Comparison of ENCODE assay signal across 8 mouse cellular contexts in genomic region chr1:171033196-171033595, GRCm38 (mm10). TPM values are rescaled to one million over a fixed set of nuclear protein-coding genes. Genes with fewer than 3 reads are reported as not detected.
DNase-seq lines count a peak whose midpoint lies in the region; ATAC-seq and TF ChIP-seq lines count a peak whose summit lies in the region.

No protein-coding gene starts in this region.

- no peaks in the 10 kb centered on the region for H3K79me2 ChIP-seq in myocyte (ENCODE audit: control insufficient read depth, insufficient read depth)

- 0% methylated on average over 16 of the region's 16 CpGs for WGBS in forebrain, embryonic 13.5 days
- WGBS in limb, embryonic 10.5 days = under 1% methylated on average over 16 of the region's 16 CpGs

- H3K36me3 ChIP-seq in testis, adult 2 months (ENCODE audit: control insufficient read depth, insufficient read depth, low read length) = no peaks in the 10 kb centered on the region
- H3K36me3 ChIP-seq in forebrain, embryonic 13.5 days (ENCODE audit: poor library complexity, severe bottlenecking) = no peaks in the 10 kb centered on the region
- no peaks in the 10 kb centered on the region for H3K36me3 ChIP-seq in limb, embryonic 10.5 days
- H3K36me3 ChIP-seq in myocyte (ENCODE audit: control insufficient read depth, insufficient read depth) = no peaks in the 10 kb centered on the region

- no peak overlapping the region for H3ac ChIP-seq in myocyte (ENCODE audit: control insufficient read depth, insufficient read length)

- TF ChIP-seq CTCF in testis, adult 2 months (IDR thresholded peaks at IDR 0.05; ENCODE audit: control insufficient read depth, insufficient read depth, insufficient replicate concordance, low read depth, low read length) = no peak

- peak overlapping the region; percentile 83 for H3K4me2 ChIP-seq in forebrain, embryonic 13.5 days
- peak overlapping the region; percentile 99 for H3K4me2 ChIP-seq in myocyte (ENCODE audit: low read depth)

- H3K4me1 ChIP-seq in testis, adult 2 months (ENCODE audit: control insufficient read depth, insufficient read depth, low read length) = peaks cover 11% of the 10 kb centered on the region
- H3K4me1 ChIP-seq in forebrain, embryonic 13.5 days = peaks cover 28% of the 10 kb centered on the region
- H3K4me1 ChIP-seq in limb, embryonic 10.5 days = peaks cover 21% of the 10 kb centered on the region

- peak overlapping the region; percentile 68 for H3K9ac ChIP-seq in forebrain, embryonic 13.5 days

- peak overlapping the region; percentile 80 for H3K4me3 ChIP-seq in testis, adult 2 months (ENCODE audit: control insufficient read depth, low read depth, low read length)
- H3K4me3 ChIP-seq in forebrain, embryonic 13.5 days = peak overlapping the region; percentile 59
- H3K4me3 ChIP-seq in limb, embryonic 10.5 days = peak overlapping the region; percentile 60
- peak overlapping the region; percentile 43 for H3K4me3 ChIP-seq in myocyte

- no peak overlapping the region for H3K27ac ChIP-seq in testis, adult 2 months (ENCODE audit: control insufficient read depth, insufficient read depth, low read depth, low read length)
- no peak overlapping the region for H3K27ac ChIP-seq in forebrain, embryonic 13.5 days
- H3K27ac ChIP-seq in limb, embryonic 10.5 days = no peak overlapping the region

- H3K27me3 ChIP-seq in testis, adult 2 months (ENCODE audit: control insufficient read depth, insufficient read depth, low read length) = no peaks in the 10 kb centered on the region
- H3K27me3 ChIP-seq in forebrain, embryonic 13.5 days = peaks cover 45% of the 10 kb centered on the region
- H3K27me3 ChIP-seq in limb, embryonic 10.5 days (ENCODE audit: low read depth, poor library complexity, severe bottlenecking) = peaks cover 69% of the 10 kb centered on the region
- H3K27me3 ChIP-seq in myocyte (ENCODE audit: control insufficient read depth, insufficient read depth, insufficient read length) = no peaks in the 10 kb centered on the region

- peak; percentile 30 for DNase-seq in cerebellum, adult 11 months
- no peak for DNase-seq in testis, postnatal 10 days (ENCODE audit: low spot score)
- no peak for DNase-seq in limb, embryonic 10.5 days (ENCODE audit: low spot score)
- DNase-seq in spleen, postnatal 36 days (ENCODE audit: low spot score in 2 of 2) = no peak

- ATAC-seq in cerebellum, adult (ENCODE audit: insufficient number of reproducible peaks, low FRiP score, low TSS enrichment) = no peak
- no peak for ATAC-seq in forebrain, embryonic 13.5 days

- H3K9me3 ChIP-seq in forebrain, embryonic 13.5 days (replicated peaks) = no peaks in the 10 kb centered on the region
- no peaks in the 10 kb centered on the region for H3K9me3 ChIP-seq in limb, embryonic 10.5 days (replicated peaks)

- TF ChIP-seq POLR2A in testis, adult 2 months (IDR thresholded peaks at IDR 0.05; ENCODE audit: control insufficient read depth, low read depth, low read length) = no peak
- no peak for TF ChIP-seq POLR2A in myocyte (IDR thresholded peaks at IDR 0.05; ENCODE audit: insufficient read length, low read depth)

TF ChIP-seq in myocyte, 11 proteins besides CTCF, POLR2A, EP300 and RAD21:
- TF ChIP-seq TCF12 (IDR thresholded peaks at IDR 0.05; ENCODE audit: insufficient read depth, poor library complexity, severe bottlenecking) (no peak), CEBPB (IDR thresholded peaks at IDR 0.05; ENCODE audit: insufficient read depth, poor library complexity, severe bottlenecking) (no peak), REST (IDR thresholded peaks at IDR 0.05; ENCODE audit: insufficient read depth, insufficient read length) (no peak), USF1 (IDR thresholded peaks at IDR 0.05; ENCODE audit: low read depth) (peak; percentile 30), E2F4 (IDR thresholded peaks at IDR 0.05; ENCODE audit: insufficient read depth) (no peak), MYOD1 (IDR thresholded peaks at IDR 0.05; ENCODE audit: control insufficient read depth in 1 of 3, insufficient read length in 2 of 3, low read depth in 2 of 3) (no peak)
TF ChIP-seq in myocyte: peak in this region for 1.

RNA-seq across cellular contexts. Expression of gene Fcgr4, which starts 14.5 kb away (rescaled TPM):
- not detected in 2 replicates for polyA plus RNA-seq in testis, adult 2 months (2012; rRNA removed)
- polyA plus RNA-seq in forebrain, embryonic 13.5 days (2015; fragmentation: Nextera tagmentation; extraction: Ambion mirVana) = 0.33 TPM in 1 of 2 replicates, not detected in the other
- polyA plus RNA-seq in limb, embryonic 10.5 days (2016; fragmentation: Nextera tagmentation; extraction: Ambion mirVana) = 0.11 TPM in 1 of 2 replicates, not detected in the other
- 2.1 TPM for polyA plus RNA-seq in myocyte (2012; fragmentation: generic; extraction: Trizol)

RNA-seq across cellular contexts. Expression of gene Fcgr3, which starts 31.5 kb away (rescaled TPM):
- polyA plus RNA-seq in testis, adult 2 months (2012; rRNA removed) = 30.9 and 52.1 TPM in 2 replicates
- 3.5 and 3.8 TPM in 2 replicates for polyA plus RNA-seq in forebrain, embryonic 13.5 days (2015; fragmentation: Nextera tagmentation; extraction: Ambion mirVana)
- polyA plus RNA-seq in limb, embryonic 10.5 days (2016; fragmentation: Nextera tagmentation; extraction: Ambion mirVana) = 3.0 and 3.3 TPM in 2 replicates
- polyA plus RNA-seq in myocyte (2012; fragmentation: generic; extraction: Trizol) = 0.05 TPM

RNA-seq across cellular contexts. Expression of gene Fcgr2b, which starts 56.8 kb away (rescaled TPM):
- polyA plus RNA-seq in testis, adult 2 months (2012; rRNA removed) = 5.6 and 5.9 TPM in 2 replicates
- polyA plus RNA-seq in forebrain, embryonic 13.5 days (2015; fragmentation: Nextera tagmentation; extraction: Ambion mirVana) = 0.12 and 0.26 TPM in 2 replicates
- 0.19 TPM in 1 of 2 replicates, not detected in the other for polyA plus RNA-seq in limb, embryonic 10.5 days (2016; fragmentation: Nextera tagmentation; extraction: Ambion mirVana)
- polyA plus RNA-seq in myocyte (2012; fragmentation: generic; extraction: Trizol) = 0.11 TPM
